Mouse (Mus musculus): ENCODE results near the gene Als2. TPM values are rescaled to one million over a fixed set of nuclear protein-coding genes. Genes with fewer than 3 reads are reported as not detected.

Gene Als2
- 18.0 and 20.6 TPM in 2 replicates for polyA plus RNA-seq (2015; fragmentation: Nextera tagmentation; extraction: Ambion mirVana)

- H3K4me3 ChIP-seq = peak within 1 kb of the TSS; percentile 84
- ATAC-seq (replicated peaks) = peak; percentile 98
- H3K36me3 ChIP-seq = no peaks in the 10 kb centered on the region
- H3K9me3 ChIP-seq = no peaks in the 10 kb centered on the region
- H3K27me3 ChIP-seq = no peaks in the 10 kb centered on the region
- peaks cover 12% of the 10 kb centered on the region for H3K4me1 ChIP-seq
- peak within 1 kb of the TSS; percentile 73 for H3K27ac ChIP-seq (replicated peaks)
- WGBS = under 1% methylated on average over 58 of the region's 58 CpGs
- H3K9ac ChIP-seq (replicated peaks) = peak within 1 kb of the TSS; percentile 75
- peak within 1 kb of the TSS; percentile 52 for H3K4me2 ChIP-seq (replicated peaks)
Measured at GRCm38 (mm10) chr1:59236856-59237441, at the start of gene Als2. Als2 (minus strand) TSS chr1:59237231.

- Histone ChIP-seq H3K27me3 (no peaks in the 10 kb centered on the region), H3K4me1 (no peaks in the 10 kb centered on the region), H3K36me3 (no peaks in the 10 kb centered on the region), H3K4me2 (replicated peaks) (no peak overlapping the region), H3K4me3 (no peak overlapping the region), H3K9me3 (no peaks in the 10 kb centered on the region), H3K27ac (replicated peaks) (no peak overlapping the region), H3K9ac (replicated peaks) (no peak overlapping the region)
- 74% methylated on average over 13 of the region's 13 CpGs for WGBS
- ATAC-seq (replicated peaks) = no peak
Measured at GRCm38 (mm10) chr1:59286316-59286850, 49.4 kb upstream of the Als2 start.

- no peaks in the 10 kb centered on the region for H3K27me3 ChIP-seq
- no peak overlapping the region for H3K4me2 ChIP-seq (replicated peaks)
- no peak overlapping the region for H3K9ac ChIP-seq (replicated peaks)
- H3K27ac ChIP-seq (replicated peaks) = no peak overlapping the region
- H3K36me3 ChIP-seq = no peaks in the 10 kb centered on the region
- WGBS = 91% methylated on average over 5 of the region's 5 CpGs
- no peak overlapping the region for H3K4me3 ChIP-seq
- ATAC-seq (replicated peaks) = no peak
- H3K9me3 ChIP-seq = no peaks in the 10 kb centered on the region
- H3K4me1 ChIP-seq = no peaks in the 10 kb centered on the region
Measured at GRCm38 (mm10) chr1:59285880-59286279, 48.8 kb upstream of the Als2 start.

- no peak for ATAC-seq (replicated peaks)
- WGBS = 37% methylated on average over 3 of the region's 3 CpGs
- Histone ChIP-seq H3K4me3 (no peak overlapping the region), H3K27ac (replicated peaks) (no peak overlapping the region), H3K9me3 (no peaks in the 10 kb centered on the region), H3K36me3 (no peaks in the 10 kb centered on the region), H3K9ac (replicated peaks) (no peak overlapping the region), H3K27me3 (no peaks in the 10 kb centered on the region), H3K4me2 (replicated peaks) (no peak overlapping the region), H3K4me1 (0 out of 2 replicates have a peak, but pooled peaks cover 3% of the 10 kb centered on the region)
Measured at GRCm38 (mm10) chr1:59272189-59272588, 35.2 kb upstream of the Als2 start.

- ATAC-seq (replicated peaks) = 0 out of 2 replicates have a peak, but pooled peaks have one; percentile 23
- Histone ChIP-seq H3K4me2 (replicated peaks) (no peak overlapping the region), H3K27me3 (no peaks in the 10 kb centered on the region), H3K36me3 (no peaks in the 10 kb centered on the region), H3K9me3 (no peaks in the 10 kb centered on the region), H3K9ac (replicated peaks) (no peak overlapping the region), H3K27ac (replicated peaks) (no peak overlapping the region), H3K4me3 (no peak overlapping the region), H3K4me1 (0 out of 2 replicates have a peak, but pooled peaks cover 3% of the 10 kb centered on the region)
- WGBS = 48% methylated on average over 20 of the region's 20 CpGs
Measured at GRCm38 (mm10) chr1:59269951-59270689, 33.1 kb upstream of the Als2 start.

GRCm38 (mm10) chr1:59269466-59269865 lies 32.4 kb upstream of the Als2 start:
- 0 out of 2 replicates have a peak, but pooled peaks cover 3% of the 10 kb centered on the region for H3K4me1 ChIP-seq
- no peaks in the 10 kb centered on the region for H3K27me3 ChIP-seq
- 92% methylated on average over 6 of the region's 6 CpGs for WGBS
- H3K27ac ChIP-seq (replicated peaks) = no peak overlapping the region
- H3K36me3 ChIP-seq = no peaks in the 10 kb centered on the region
- no peaks in the 10 kb centered on the region for H3K9me3 ChIP-seq
- no peak overlapping the region for H3K9ac ChIP-seq (replicated peaks)
- no peak overlapping the region for H3K4me3 ChIP-seq
- no peak for ATAC-seq (replicated peaks)
- no peak overlapping the region for H3K4me2 ChIP-seq (replicated peaks)

- Histone ChIP-seq H3K36me3 (no peaks in the 10 kb centered on the region), H3K4me1 (0 out of 2 replicates have a peak, but pooled peaks cover 3% of the 10 kb centered on the region), H3K27ac (replicated peaks) (no peak overlapping the region), H3K4me2 (replicated peaks) (no peak overlapping the region), H3K9ac (replicated peaks) (no peak overlapping the region), H3K27me3 (no peaks in the 10 kb centered on the region), H3K9me3 (no peaks in the 10 kb centered on the region), H3K4me3 (no peak overlapping the region)
- 67% methylated on average over 8 of the region's 8 CpGs for WGBS
- no peak for ATAC-seq (replicated peaks)
Measured at GRCm38 (mm10) chr1:59268931-59269330, 31.9 kb upstream of the Als2 start.

- Histone ChIP-seq H3K36me3 (no peaks in the 10 kb centered on the region), H3K9me3 (no peaks in the 10 kb centered on the region), H3K27ac (replicated peaks) (no peak overlapping the region), H3K27me3 (no peaks in the 10 kb centered on the region), H3K9ac (replicated peaks) (no peak overlapping the region), H3K4me2 (replicated peaks) (no peak overlapping the region), H3K4me1 (peaks cover 3% of the 10 kb centered on the region; the same call in 1 of the 2 replicates), H3K4me3 (no peak overlapping the region)
- no peak for ATAC-seq (replicated peaks)
- 29% methylated on average over 3 of the region's 3 CpGs for WGBS
Measured at GRCm38 (mm10) chr1:59257736-59258135, 20.7 kb upstream of the Als2 start.

- Histone ChIP-seq H3K4me2 (replicated peaks) (no peak within 1 kb of the TSS), H3K4me1 (peaks cover 3% of the 10 kb centered on the region; the same call in 1 of the 2 replicates), H3K27ac (replicated peaks) (no peak within 1 kb of the TSS), H3K9ac (replicated peaks) (no peak within 1 kb of the TSS), H3K36me3 (no peaks in the 10 kb centered on the region), H3K27me3 (no peaks in the 10 kb centered on the region), H3K4me3 (no peak within 1 kb of the TSS), H3K9me3 (no peaks in the 10 kb centered on the region)
- 28% methylated on average over 13 of the region's 13 CpGs for WGBS
- no peak for ATAC-seq (replicated peaks)
Measured at GRCm38 (mm10) chr1:59256751-59257231, 19.8 kb upstream of the Als2 start, which contains the start of gene Cdk15. Cdk15 (plus strand) TSS chr1:59256906.

GRCm38 (mm10) chr1:59253301-59253909 lies 16.4 kb upstream of the Als2 start:
- Histone ChIP-seq H3K36me3 (no peaks in the 10 kb centered on the region), H3K9ac (replicated peaks) (peak overlapping the region; percentile 31; the same call in 1 of the 2 replicates), H3K4me2 (replicated peaks) (peak overlapping the region; percentile 49), H3K9me3 (no peaks in the 10 kb centered on the region), H3K27me3 (no peaks in the 10 kb centered on the region), H3K27ac (replicated peaks) (no peak overlapping the region), H3K4me1 (peaks cover 3% of the 10 kb centered on the region; the same call in 1 of the 2 replicates), H3K4me3 (peak overlapping the region; percentile 29)
- 4% methylated on average over 15 of the region's 18 CpGs for WGBS
- peak; percentile 48; the same call in 1 of the 2 replicates for ATAC-seq (replicated peaks)

GRCm38 (mm10) chr1:59252762-59253161 lies 15.7 kb upstream of the Als2 start:
- Histone ChIP-seq H3K9ac (replicated peaks) (no peak overlapping the region), H3K36me3 (no peaks in the 10 kb centered on the region), H3K4me1 (peaks cover 3% of the 10 kb centered on the region; the same call in 1 of the 2 replicates), H3K27me3 (no peaks in the 10 kb centered on the region), H3K4me3 (peak overlapping the region; percentile 29), H3K27ac (replicated peaks) (no peak overlapping the region), H3K9me3 (no peaks in the 10 kb centered on the region), H3K4me2 (replicated peaks) (peak overlapping the region; percentile 49)
- 9% methylated on average over 4 of the region's 7 CpGs for WGBS
- ATAC-seq (replicated peaks) = peak; percentile 60; the same call in 1 of the 2 replicates

Measured in forebrain, embryonic 15.5 days (tissue).